Mouse (Mus musculus): ENCODE results near the gene Dmrtc1c1. TPM values are rescaled to one million over a fixed set of nuclear protein-coding genes. Genes with fewer than 3 reads are reported as not detected.
"Not testable (repeated sequence)": the region's sequence is repeated elsewhere in the genome, so short reads cannot be mapped to it uniquely, and the experiment has no call there.

Gene Dmrtc1c1
- not detected in 2 replicates for polyA plus RNA-seq (2014; fragmentation: Nextera tagmentation; extraction: Ambion mirVana)

- not testable (repeated sequence) for DNase-seq (ENCODE audit: low spot score); ATAC-seq (ENCODE audit: low read depth); H3K9me3 ChIP-seq (ENCODE audit: control insufficient read depth, low read length); H3K36me3 ChIP-seq (ENCODE audit: control insufficient read depth, insufficient read depth, low read length); H3K4me1 ChIP-seq (ENCODE audit: control insufficient read depth, insufficient read depth, low read length); H3K27ac ChIP-seq (replicated peaks; ENCODE audit: low read depth, low read length); H3K9ac ChIP-seq (ENCODE audit: low read depth, low read length); H3K27me3 ChIP-seq (replicated peaks; ENCODE audit: control insufficient read depth, insufficient read depth, low read length); H3K4me2 ChIP-seq (ENCODE audit: low read depth, low read length); H3K4me3 ChIP-seq (ENCODE audit: low read depth, low read length)
- WGBS = no CpG with 5 or more reads among the region's 14 CpGs
Measured at GRCm38 (mm10) chrX:102802663-102803062, at the start of gene Dmrtc1c1. Gene Dmrtc1c1 (plus strand): TSS chrX:102802963.

- Histone ChIP-seq H3K4me2 (ENCODE audit: low read depth, low read length) (no peak overlapping the region), H3K36me3 (ENCODE audit: control insufficient read depth, insufficient read depth, low read length) (no peaks in the 10 kb centered on the region), H3K27ac (replicated peaks; ENCODE audit: low read depth, low read length) (no peak overlapping the region), H3K4me1 (ENCODE audit: control insufficient read depth, insufficient read depth, low read length) (no peaks in the 10 kb centered on the region), H3K9me3 (ENCODE audit: control insufficient read depth, low read length) (no peaks in the 10 kb centered on the region), H3K4me3 (ENCODE audit: low read depth, low read length) (no peak overlapping the region), H3K27me3 (replicated peaks; ENCODE audit: control insufficient read depth, insufficient read depth, low read length) (0 out of 2 replicates have a peak, but pooled peaks cover 3% of the 10 kb centered on the region), H3K9ac (ENCODE audit: low read depth, low read length) (no peak overlapping the region)
- 32% methylated on average over 4 of the region's 4 CpGs for WGBS
- ATAC-seq (ENCODE audit: low read depth) = no peak
- no peak for DNase-seq (ENCODE audit: low spot score)
Measured at GRCm38 (mm10) chrX:102765878-102766277, 36.9 kb upstream of the Dmrtc1c1 start.

DNA sequence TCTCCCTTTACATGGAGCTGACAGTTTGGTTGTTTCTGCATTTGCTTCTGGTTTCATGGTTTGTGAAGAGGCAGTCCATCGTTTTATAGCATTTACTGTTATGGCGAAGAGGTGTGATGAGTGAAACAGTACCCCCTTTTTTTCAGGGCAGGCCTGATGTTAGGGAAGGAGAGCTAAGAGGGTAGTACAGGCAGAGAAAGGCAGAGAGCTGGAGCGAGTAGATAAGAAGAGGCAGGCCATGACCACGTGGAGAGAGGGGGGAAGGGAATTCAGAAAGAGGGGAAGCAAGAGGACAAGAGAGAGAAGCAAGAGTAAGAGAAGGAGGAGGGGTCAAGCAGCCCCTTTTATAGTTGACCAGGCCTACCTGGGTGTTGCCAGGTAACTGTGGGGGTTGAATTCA is 9.5 kb downstream of the Dmrtc1c1 start:
- Histone ChIP-seq H3K4me1 (ENCODE audit: control insufficient read depth, insufficient read depth, low read length) (no peaks in the 10 kb centered on the region), H3K27ac (replicated peaks; ENCODE audit: low read depth, low read length) (no peak overlapping the region), H3K36me3 (ENCODE audit: control insufficient read depth, insufficient read depth, low read length) (no peaks in the 10 kb centered on the region), H3K27me3 (replicated peaks; ENCODE audit: control insufficient read depth, insufficient read depth, low read length) (no peaks in the 10 kb centered on the region), H3K9ac (ENCODE audit: low read depth, low read length) (no peak overlapping the region), H3K4me2 (ENCODE audit: low read depth, low read length) (no peak overlapping the region), H3K4me3 (ENCODE audit: low read depth, low read length) (no peak overlapping the region), H3K9me3 (ENCODE audit: control insufficient read depth, low read length) (no peaks in the 10 kb centered on the region)
- no peak for ATAC-seq (ENCODE audit: low read depth)
- WGBS = 57% methylated on average over 4 of the region's 4 CpGs
- no peak for DNase-seq (ENCODE audit: low spot score)

- not testable (repeated sequence) for ATAC-seq (ENCODE audit: low read depth); H3K27me3 ChIP-seq (replicated peaks; ENCODE audit: control insufficient read depth, insufficient read depth, low read length); H3K4me1 ChIP-seq (ENCODE audit: control insufficient read depth, insufficient read depth, low read length); H3K27ac ChIP-seq (replicated peaks; ENCODE audit: low read depth, low read length); H3K36me3 ChIP-seq (ENCODE audit: control insufficient read depth, insufficient read depth, low read length); H3K4me3 ChIP-seq (ENCODE audit: low read depth, low read length); H3K9ac ChIP-seq (ENCODE audit: low read depth, low read length); H3K9me3 ChIP-seq (ENCODE audit: control insufficient read depth, low read length); DNase-seq (ENCODE audit: low spot score); H3K4me2 ChIP-seq (ENCODE audit: low read depth, low read length)
- WGBS = 100% methylated on average over 1 of the region's 13 CpGs
Measured at GRCm38 (mm10) chrX:102854516-102854915, 51.8 kb downstream of the Dmrtc1c1 start, which contains the start of gene Dmrtc1c2. Gene Dmrtc1c2 (minus strand): TSS chrX:102854616.

Other genes starting within 250 kb of the Dmrtc1c1 start
- gene Phka1, start 158.7 kb upstream of the Dmrtc1c1 start, polyA plus RNA-seq (2014; fragmentation: Nextera tagmentation; extraction: Ambion mirVana) = 9.8 and 10.8 TPM in 2 replicates
- gene Gm3880, start 116.0 kb upstream of the Dmrtc1c1 start, polyA plus RNA-seq (2014; fragmentation: Nextera tagmentation; extraction: Ambion mirVana) = not detected in 2 replicates
- gene Gm9112, start 95.3 kb upstream of the Dmrtc1c1 start, polyA plus RNA-seq (2014; fragmentation: Nextera tagmentation; extraction: Ambion mirVana) = not detected in 2 replicates
- not detected in 2 replicates for gene Dmrtc1b, start 95.1 kb upstream of the Dmrtc1c1 start, polyA plus RNA-seq (2014; fragmentation: Nextera tagmentation; extraction: Ambion mirVana)
- gene Dmrtc1c2, start 51.7 kb downstream of the Dmrtc1c1 start, polyA plus RNA-seq (2014; fragmentation: Nextera tagmentation; extraction: Ambion mirVana) = not detected in 2 replicates
- not detected in 2 replicates for gene 1700031F05Rik, start 65.0 kb downstream of the Dmrtc1c1 start, polyA plus RNA-seq (2014; fragmentation: Nextera tagmentation; extraction: Ambion mirVana)
- gene Dmrtc1a, start 105.7 kb downstream of the Dmrtc1c1 start, polyA plus RNA-seq (2014; fragmentation: Nextera tagmentation; extraction: Ambion mirVana) = 0.86 and 0.93 TPM in 2 replicates
- not detected in 2 replicates for gene 1700011M02Rik, start 105.9 kb downstream of the Dmrtc1c1 start, polyA plus RNA-seq (2014; fragmentation: Nextera tagmentation; extraction: Ambion mirVana)
- not detected in 2 replicates for gene 1700018G05Rik, start 125.4 kb downstream of the Dmrtc1c1 start, polyA plus RNA-seq (2014; fragmentation: Nextera tagmentation; extraction: Ambion mirVana)

Measured in embryonic facial prominence, embryonic 14.5 days (tissue).